Mouse (Mus musculus): ENCODE measurements around the gene Cmtr2. TPM values are rescaled to one million over a fixed set of nuclear protein-coding genes. Genes with fewer than 3 reads are reported as not detected.

Gene Cmtr2
- total RNA-seq (2021): 1 to 10 TPM; 5.7 to 6.1 TPM

- no peak for DNase-seq (ENCODE audit: extremely low spot score in 1 of 2, low spot score in 1 of 2)
These were observed at the start of gene Cmtr2 for GRCm38 (mm10) chr8:110215365-110215764. Gene Cmtr2 (plus strand): TSS chr8:110215665.

DNA sequence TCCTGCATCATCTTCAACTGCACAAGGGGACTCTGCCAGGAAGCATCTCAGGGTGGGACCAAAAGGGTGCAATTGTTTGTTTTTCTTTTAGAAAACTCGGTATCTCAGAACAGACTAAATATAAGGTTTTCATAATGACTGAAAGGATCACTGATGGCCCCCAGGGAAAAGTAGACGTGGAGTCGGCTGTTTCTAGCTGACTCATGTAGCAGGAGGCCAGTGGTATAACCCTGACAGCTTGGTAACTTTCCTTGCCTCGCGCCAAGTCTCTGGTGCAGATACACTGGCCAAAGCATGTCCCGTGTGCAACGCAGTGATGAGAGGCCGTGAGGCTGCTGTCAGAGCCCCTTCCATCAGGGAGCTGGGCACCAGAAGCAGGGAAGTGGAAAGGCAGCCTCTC lies 49.2 kb upstream of the Cmtr2 start:
- no peak for DNase-seq (ENCODE audit: extremely low spot score in 1 of 2, low spot score in 1 of 2)

GRCm38 (mm10) chr8:110168046-110168445 lies 47.4 kb upstream of the Cmtr2 start, which contains the start of gene Calb2:
Gene Calb2 (minus strand): TSS chr8:110168210.
- DNase-seq (ENCODE audit: extremely low spot score in 1 of 2, low spot score in 1 of 2): peak; percentile 71 to 87

- DNase-seq (ENCODE audit: extremely low spot score in 1 of 2, low spot score in 1 of 2): no peak
These were observed 43.3 kb upstream of the Cmtr2 start for GRCm38 (mm10) chr8:110172161-110172560.

DNA sequence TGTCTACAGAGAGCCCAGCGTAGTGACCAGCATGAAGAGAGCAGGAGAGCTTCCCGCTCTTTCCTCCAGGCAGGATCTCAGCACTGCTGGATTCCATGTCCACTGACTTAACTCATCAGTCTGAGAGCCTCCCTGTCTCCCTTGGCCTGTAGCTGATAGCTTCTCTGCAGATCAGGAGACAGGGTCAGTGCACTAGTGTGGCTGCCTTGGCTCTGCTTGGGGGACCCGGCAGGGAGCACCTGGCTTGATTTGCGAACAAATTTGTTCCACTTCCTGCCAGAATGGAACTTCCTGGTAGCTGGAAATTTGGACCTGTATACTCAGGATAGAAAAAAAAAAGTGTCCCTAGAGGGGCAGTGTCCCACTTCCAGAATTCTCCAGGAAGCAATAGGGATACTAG lies 40.6 kb upstream of the Cmtr2 start:
- no peak for DNase-seq (ENCODE audit: extremely low spot score in 1 of 2, low spot score in 1 of 2)

- peak in 1 of 2 experiments; percentile 21 for DNase-seq (ENCODE audit: extremely low spot score in 1 of 2, low spot score in 1 of 2)
These were observed 37.9 kb upstream of the Cmtr2 start for GRCm38 (mm10) chr8:110177359-110178155.

- no peak for DNase-seq (ENCODE audit: extremely low spot score in 1 of 2, low spot score in 1 of 2)
These were observed 32.6 kb upstream of the Cmtr2 start for GRCm38 (mm10) chr8:110182735-110183367.

GRCm38 (mm10) chr8:110183748-110184147 lies 31.7 kb upstream of the Cmtr2 start:
- no peak for DNase-seq (ENCODE audit: extremely low spot score in 1 of 2, low spot score in 1 of 2)

GRCm38 (mm10) chr8:110185538-110185937 lies 29.9 kb upstream of the Cmtr2 start:
- no peak for DNase-seq (ENCODE audit: extremely low spot score in 1 of 2, low spot score in 1 of 2)

DNA sequence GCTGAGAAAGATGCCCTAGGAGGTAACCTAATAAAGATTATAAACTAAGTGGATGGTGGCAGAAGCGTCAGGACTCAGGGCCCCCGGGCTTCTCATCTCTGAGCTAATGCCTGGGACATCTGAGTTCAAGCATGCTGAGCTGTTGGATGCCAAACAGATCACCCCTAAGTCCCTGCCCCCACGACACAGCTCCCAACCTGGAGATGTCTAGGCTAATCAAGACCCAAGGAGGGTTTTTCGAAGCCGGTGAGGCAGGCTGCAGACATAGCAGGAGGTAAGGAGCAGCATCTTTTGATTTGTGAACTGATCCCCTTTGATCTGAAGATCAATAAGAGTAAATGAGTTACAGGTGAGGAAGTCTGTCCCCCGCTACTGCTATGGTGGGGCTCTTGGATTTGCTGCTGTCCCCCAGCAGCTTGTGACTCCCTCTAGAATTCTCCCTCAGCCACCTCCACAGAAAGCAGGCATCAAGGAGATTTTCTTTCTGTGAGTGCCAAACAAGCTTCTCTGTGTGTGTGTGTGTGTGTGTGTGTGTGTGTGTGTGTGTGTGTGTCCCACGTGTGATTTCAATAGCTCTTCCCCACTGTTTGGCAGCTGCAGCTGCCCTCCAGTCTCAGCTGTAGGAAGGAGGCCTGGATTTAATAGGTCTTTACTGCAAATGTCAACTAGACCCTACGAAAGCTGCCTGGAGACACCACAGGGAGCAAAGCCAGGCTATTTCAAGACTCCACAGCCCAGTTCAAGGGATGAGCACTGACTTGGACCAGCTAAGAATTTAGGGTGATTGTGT lies 26.3 kb upstream of the Cmtr2 start:
- no peak for DNase-seq (ENCODE audit: extremely low spot score in 1 of 2, low spot score in 1 of 2)

- peak in 1 of 2 experiments; percentile 38 for DNase-seq (ENCODE audit: extremely low spot score in 1 of 2, low spot score in 1 of 2)
These were observed 18.8 kb upstream of the Cmtr2 start for GRCm38 (mm10) chr8:110196678-110197077.

DNA sequence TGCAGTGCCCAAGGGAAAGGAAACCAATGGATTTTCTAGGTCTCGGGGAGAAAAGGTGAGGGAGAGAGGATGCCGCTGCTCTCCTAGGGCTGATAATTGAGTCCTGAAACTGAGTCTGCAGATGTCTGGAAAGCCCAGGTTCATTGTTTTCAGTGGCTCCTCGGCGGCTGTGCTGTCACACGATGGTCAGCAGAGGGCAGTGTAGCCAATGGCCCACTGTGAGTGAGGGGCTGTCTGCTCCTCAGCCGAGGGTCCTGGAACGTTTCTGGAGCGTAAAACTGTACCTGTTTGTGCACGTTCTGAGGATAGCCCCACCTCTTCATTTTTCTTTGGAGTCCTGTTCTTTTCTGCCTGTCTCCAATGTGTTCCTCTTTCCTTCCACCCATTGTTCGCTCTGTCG lies 13.7 kb upstream of the Cmtr2 start:
- peak in 1 of 2 experiments; percentile 49 for DNase-seq (ENCODE audit: extremely low spot score in 1 of 2, low spot score in 1 of 2)

- DNase-seq (ENCODE audit: extremely low spot score in 1 of 2, low spot score in 1 of 2): no peak
These were observed 788 bp downstream of the Cmtr2 start for GRCm38 (mm10) chr8:110216253-110216652.

GRCm38 (mm10) chr8:110217198-110217597 lies 1.7 kb downstream of the Cmtr2 start:
- DNase-seq (ENCODE audit: extremely low spot score in 1 of 2, low spot score in 1 of 2): peak in 1 of 2 experiments; percentile 9

DNA sequence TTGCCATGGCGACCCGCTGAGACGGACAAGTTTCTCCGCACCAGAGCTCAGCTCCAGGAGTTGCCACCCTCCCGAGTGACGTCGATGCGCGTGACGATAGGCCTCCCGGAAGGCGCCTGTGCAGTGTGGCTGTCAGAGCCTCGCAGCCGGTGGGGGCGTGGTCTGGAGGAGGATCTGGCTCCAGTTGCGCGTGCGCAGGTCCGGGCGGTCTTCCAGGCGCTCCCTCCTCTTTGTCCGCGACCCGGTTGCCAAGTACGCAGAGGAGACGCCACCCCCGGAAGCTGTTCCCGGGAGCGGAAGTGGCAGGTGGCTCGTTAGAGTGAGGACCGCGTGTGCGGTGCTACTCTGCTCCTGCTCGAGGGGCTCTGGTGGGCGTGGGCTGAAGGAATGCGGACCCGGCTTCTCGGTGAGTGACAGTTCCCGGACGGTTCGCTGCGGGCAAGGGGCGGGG lies 2.2 kb downstream of the Cmtr2 start:
- DNase-seq (ENCODE audit: extremely low spot score in 1 of 2, low spot score in 1 of 2): peak; percentile 98

GRCm38 (mm10) chr8:110218511-110218910 lies 3.0 kb downstream of the Cmtr2 start:
- DNase-seq (ENCODE audit: extremely low spot score in 1 of 2, low spot score in 1 of 2): no peak

GRCm38 (mm10) chr8:110220936-110221335 lies 5.5 kb downstream of the Cmtr2 start:
- DNase-seq (ENCODE audit: extremely low spot score in 1 of 2, low spot score in 1 of 2): no peak

DNA sequence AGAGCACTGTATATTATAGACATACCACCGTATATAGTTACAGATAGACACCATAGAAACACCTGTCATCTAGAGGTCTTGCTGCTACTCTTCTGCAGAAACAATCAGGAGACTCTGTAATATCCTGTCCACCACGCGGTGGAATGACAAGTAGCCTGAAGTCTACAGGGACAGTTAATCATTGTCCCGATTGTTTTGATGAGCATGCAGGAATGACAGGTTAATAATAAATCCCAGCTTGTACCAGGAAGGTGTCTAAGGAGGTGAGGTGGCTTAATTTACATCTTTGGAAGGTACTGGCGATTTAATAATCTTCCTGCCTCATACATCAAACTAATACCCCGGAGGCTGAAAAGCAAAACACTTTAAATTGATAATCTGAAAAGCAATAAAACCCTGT lies 15.3 kb downstream of the Cmtr2 start:
- no peak for DNase-seq (ENCODE audit: extremely low spot score in 1 of 2, low spot score in 1 of 2)

- DNase-seq (ENCODE audit: extremely low spot score in 1 of 2, low spot score in 1 of 2): no peak
These were observed 27.1 kb downstream of the Cmtr2 start for GRCm38 (mm10) chr8:110242278-110243177.

GRCm38 (mm10) chr8:110244566-110244965 lies 29.1 kb downstream of the Cmtr2 start:
- no peak for DNase-seq (ENCODE audit: extremely low spot score in 1 of 2, low spot score in 1 of 2)

All from layer of hippocampus, postnatal 25 days (tissue).